Mouse (Mus musculus): ENCODE data around the gene Lmx1a. TPM values are rescaled to one million over a fixed set of nuclear protein-coding genes. Genes with fewer than 3 reads are reported as not detected.

The Lmx1a gene
- total RNA-seq, 2 experiments from 2014 or later: 0.24 to 0.74 TPM

DNA sequence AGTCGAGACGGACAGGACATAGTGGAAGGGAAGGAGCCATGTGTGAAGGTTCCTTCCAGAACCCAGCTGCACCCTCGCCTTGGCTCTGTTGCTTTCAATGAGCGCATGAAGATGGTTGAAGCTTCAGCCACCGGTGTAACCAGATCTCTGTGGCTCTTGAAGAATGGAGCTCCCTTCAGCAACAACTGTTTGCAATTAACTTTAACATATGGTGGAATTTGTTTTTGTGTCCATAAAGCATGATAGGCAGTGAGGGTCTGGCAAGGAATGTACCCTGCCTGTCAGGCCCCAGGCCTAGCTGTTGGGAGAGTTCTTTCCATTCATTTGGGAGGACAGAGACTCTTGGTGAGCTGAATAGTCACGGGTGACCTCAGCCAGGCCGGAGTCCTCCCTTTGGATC, 81.4 kb downstream of the Lmx1a start:
- intact Hi-C loops (cut with DNase I; ENCODE audit: low total_unique reads): no loop called here
- no peak for DNase-seq

GRCm38 (mm10) chr1:167779766-167780488, 90.9 kb downstream of the Lmx1a start:
- intact Hi-C loops (cut with DNase I; ENCODE audit: low total_unique reads): no loop called here
- no peak for DNase-seq

GRCm38 (mm10) chr1:167781787-167782484, 92.9 kb downstream of the Lmx1a start:
- DNase-seq: peak; percentile 77
- intact Hi-C loops (cut with DNase I; ENCODE audit: low total_unique reads): no loop called here

DNA sequence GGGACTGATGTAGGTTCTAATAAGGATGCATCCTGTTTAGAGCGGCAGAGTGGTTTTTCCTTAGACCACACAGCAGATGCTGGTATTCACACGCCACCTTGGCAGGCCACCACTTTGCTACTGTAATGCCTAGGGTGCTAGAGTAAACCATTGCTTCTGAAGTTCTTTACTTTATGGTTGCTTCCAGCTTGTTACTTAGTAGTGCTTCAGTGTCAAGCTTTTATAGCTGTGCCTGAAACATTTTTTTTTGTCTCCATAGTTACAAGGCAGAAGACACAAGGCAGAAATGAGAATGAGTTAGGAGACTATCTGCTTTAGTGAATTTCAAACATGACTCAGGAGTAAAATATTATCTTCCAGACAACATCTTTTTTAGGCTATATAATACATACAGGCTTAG, 95.0 kb downstream of the Lmx1a start:
- DNase-seq: no peak
- intact Hi-C loops (cut with DNase I; ENCODE audit: low total_unique reads): no loop called here

GRCm38 (mm10) chr1:167788684-167789413, 99.8 kb downstream of the Lmx1a start:
- intact Hi-C loops (cut with DNase I; ENCODE audit: low total_unique reads): no loop called here
- no peak for DNase-seq

DNA sequence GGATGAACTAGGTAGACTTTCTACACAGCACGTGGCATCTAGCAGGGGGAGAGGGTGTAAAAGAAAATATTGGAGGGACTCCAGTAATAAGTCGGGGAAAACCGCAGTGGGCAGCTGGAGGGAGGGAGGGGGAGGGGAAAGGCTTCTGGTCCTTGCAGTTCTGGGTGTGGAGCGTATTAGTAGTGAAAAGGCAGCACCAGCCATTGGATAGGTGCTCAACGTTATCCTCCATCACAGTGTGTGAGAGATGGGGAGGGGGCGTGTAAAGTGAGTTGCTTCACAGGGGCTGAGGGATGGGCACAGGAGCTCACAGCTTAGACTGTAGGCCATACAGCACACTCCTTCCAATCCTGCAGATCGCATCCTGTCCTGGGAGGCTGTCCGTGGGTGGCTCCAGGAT, 100.4 kb downstream of the Lmx1a start:
- DNase-seq: no peak
- intact Hi-C loops (cut with DNase I; ENCODE audit: low total_unique reads): no loop called here

- intact Hi-C loops (cut with DNase I; ENCODE audit: low total_unique reads): no loop called here
- no peak for DNase-seq
These were observed 101.7 kb downstream of the Lmx1a start for GRCm38 (mm10) chr1:167790688-167791087.

- no peak for DNase-seq
These were observed 102.2 kb downstream of the Lmx1a start for GRCm38 (mm10) chr1:167791221-167791620.

DNA sequence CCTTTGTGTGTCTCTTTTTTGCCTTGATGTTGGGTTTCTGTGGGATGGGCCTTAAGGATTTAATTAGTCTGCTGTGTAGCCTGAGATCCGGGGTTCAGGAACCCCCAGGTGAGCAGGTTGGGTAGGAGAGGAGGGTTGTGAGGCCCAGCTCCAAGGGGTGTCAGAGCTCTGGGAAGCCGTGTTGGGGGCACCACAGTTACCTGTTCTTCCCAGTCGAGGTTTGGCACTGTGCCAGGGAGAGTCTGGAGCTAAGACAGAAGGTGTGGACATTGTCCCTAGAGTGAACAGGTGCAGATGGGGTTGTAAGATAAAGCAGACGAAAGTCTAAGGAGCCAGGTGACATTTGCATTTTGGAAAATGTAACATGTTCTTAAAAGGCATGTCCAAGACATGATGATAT, 112.9 kb downstream of the Lmx1a start:
- intact Hi-C loops (cut with DNase I; ENCODE audit: low total_unique reads): no loop called here
- no peak for DNase-seq

More at GRCm38 (mm10) chr1:167791221-167791620, 102.2 kb downstream of the Lmx1a start:
- intact Hi-C loops (cut with DNase I; ENCODE audit: low total_unique reads): no loop called here

GRCm38 (mm10) chr1:167802510-167803271, 113.7 kb downstream of the Lmx1a start:
- intact Hi-C loops (cut with DNase I; ENCODE audit: low total_unique reads): no loop called here
- DNase-seq: peak; percentile 17

DNA sequence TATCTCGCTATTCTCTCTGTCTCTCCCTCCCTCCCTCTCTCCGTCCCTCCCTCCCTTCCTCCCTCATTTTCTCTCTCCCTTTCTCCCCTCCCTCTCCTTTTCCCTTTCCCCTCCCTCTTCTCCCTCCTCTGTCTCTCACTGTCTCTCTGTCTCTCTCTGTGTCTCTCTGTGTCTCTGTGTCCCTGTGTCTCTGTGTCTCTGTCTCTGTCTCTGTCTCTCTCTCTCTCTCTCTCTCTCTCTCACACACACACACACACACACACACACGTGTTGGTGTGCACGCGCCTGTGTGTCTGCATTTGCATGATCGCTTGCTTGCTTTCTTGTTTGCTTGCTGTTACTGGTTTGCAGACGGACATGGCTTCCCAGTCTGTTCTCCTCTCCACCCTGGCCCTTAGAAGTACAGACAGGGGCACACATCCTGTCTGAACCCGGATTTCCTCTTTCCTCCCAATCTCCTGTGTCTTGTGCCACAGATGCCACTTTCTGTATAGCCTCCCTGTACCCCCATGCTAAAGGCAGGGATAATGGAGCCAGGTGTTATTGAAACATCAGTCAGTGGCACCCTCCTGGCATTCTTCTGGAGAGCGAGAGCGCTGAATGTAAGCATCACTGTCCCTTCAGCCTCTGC, 114.4 kb downstream of the Lmx1a start:
- intact Hi-C loops (cut with DNase I; ENCODE audit: low total_unique reads): no loop called here
- no peak for DNase-seq

- DNase-seq: no peak
- intact Hi-C loops (cut with DNase I; ENCODE audit: low total_unique reads): no loop called here
These were observed 115.8 kb downstream of the Lmx1a start for GRCm38 (mm10) chr1:167804836-167805235.

- intact Hi-C loops (cut with DNase I; ENCODE audit: low total_unique reads): no loop called here
- DNase-seq: no peak
These were observed 122.1 kb downstream of the Lmx1a start for GRCm38 (mm10) chr1:167811141-167811540.

DNA sequence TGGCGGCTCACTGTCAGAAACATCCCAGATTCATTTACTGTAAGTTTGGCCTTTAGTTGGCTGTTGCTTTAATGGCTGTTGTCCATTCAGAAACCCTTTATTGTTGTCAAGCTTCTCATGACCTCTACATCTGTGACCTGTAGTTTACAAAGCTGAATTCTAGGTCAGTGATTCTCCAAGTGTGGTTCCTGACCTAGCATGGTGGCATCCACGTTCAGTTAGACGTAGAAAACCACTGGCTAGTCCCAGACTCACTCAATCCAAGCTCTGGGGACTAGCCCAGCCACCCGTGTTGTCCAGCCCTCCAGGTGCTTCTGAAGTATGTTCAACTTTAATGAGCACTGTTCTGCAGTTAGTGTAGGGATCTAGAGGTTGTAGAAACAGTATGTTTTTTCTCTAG, 126.1 kb downstream of the Lmx1a start:
- intact Hi-C loops (cut with DNase I; ENCODE audit: low total_unique reads): no loop called here
- DNase-seq: no peak

DNA sequence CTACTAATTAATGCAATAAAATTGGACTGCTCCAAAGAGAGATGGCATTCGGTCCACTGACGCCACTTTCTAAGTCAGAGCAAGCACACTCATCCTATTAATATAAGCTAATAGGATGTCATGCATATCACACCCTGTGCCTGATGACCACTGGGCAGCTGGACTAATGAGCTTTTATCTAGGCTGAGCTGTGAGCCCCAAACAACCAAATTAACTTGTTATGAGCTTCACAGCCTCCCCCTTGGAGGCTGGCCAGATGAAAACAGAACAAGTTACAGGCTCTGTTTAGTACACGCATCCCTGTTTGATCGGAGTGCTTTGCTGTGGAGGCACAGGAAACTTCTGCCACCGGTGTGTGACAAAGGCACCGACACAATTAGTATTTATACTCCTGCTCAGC, 128.0 kb downstream of the Lmx1a start:
- intact Hi-C loops (cut with DNase I; ENCODE audit: low total_unique reads): no loop called here
- no peak for DNase-seq

DNA sequence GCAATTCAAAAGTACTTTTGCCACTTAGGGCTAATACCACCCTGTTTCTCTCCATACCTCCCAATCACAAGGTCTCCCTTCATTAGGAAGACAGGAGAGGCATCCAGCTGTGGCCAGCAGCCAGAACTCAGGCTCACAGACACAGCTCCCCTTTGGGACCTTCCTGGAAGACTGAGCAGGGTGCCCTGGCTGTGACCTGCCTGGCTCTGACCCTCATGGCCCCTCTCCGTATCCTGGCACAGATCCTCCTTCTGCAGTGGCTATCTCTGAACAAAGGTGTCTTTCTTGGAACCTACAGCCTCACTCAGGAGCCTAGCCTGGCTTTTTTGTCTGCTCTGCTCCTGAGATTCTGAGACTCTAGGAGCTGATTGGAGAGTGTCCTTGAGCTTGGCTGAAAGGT, 128.6 kb downstream of the Lmx1a start:
- intact Hi-C loops (cut with DNase I; ENCODE audit: low total_unique reads): no loop called here
- DNase-seq: no peak

- intact Hi-C loops (cut with DNase I; ENCODE audit: low total_unique reads): no loop called here
- DNase-seq: no peak
These were observed 131.0 kb downstream of the Lmx1a start for GRCm38 (mm10) chr1:167820031-167820430.

DNA sequence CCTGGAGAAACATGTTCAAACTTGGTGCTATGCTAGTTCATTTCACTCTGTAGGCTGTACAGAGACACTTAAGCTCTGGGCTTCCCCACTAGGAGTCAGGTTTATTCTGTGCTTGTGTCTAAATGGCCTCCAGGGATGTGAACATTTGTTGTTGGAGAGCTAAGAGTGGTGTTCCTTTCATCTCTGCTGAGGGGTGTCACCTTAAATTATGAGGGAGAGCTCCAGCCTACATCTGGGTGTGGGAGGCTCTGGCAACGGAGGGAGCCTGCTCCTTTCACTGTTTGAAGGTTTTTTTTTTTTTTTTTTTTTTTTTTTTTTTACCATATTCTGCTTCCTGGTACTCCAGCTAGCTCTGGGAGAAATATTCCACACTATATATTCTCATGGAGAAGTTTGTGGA, 132.1 kb downstream of the Lmx1a start:
- DNase-seq: no peak
- intact Hi-C loops (cut with DNase I; ENCODE audit: low total_unique reads): no loop called here

DNA sequence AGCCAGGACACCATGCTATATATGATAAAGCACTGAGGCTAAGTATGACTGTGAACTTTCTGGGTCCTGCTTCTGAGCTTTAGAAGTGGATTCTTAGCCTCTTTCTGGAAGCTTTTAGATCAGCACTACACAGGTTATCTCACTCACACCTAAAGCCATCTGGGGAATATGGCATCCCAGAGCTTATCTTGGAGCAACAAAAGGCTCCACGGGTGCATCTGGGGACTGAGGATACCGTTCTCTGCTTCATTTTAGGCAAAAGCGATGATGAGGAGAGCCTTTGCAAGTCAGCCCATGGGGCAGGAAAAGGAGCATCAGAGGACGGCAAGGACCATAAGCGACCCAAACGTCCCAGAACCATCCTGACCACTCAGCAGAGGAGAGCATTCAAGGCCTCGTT, 141.3 kb downstream of the Lmx1a start:
- no peak for DNase-seq
- intact Hi-C loops (cut with DNase I; ENCODE audit: low total_unique reads): no loop called here

Measured in gastrocnemius, postnatal 14 days (tissue).